Mouse (Mus musculus) urinary bladder, adult 18-20 months (tissue): ENCODE results near the gene Cend1.
"Not testable (repeated sequence)": the region's sequence is repeated elsewhere in the genome, so short reads cannot be mapped to it uniquely, and the experiment has no call there.

Experiments
- DNase-seq, 2 experiments: peaks; one replicate each; pipeline ENCODE4 v3.0.0; 2022; ENCODE audit warnings: low spot score in 2 of 2, mixed read lengths in 2 of 2

Cend1 gene

DNA sequence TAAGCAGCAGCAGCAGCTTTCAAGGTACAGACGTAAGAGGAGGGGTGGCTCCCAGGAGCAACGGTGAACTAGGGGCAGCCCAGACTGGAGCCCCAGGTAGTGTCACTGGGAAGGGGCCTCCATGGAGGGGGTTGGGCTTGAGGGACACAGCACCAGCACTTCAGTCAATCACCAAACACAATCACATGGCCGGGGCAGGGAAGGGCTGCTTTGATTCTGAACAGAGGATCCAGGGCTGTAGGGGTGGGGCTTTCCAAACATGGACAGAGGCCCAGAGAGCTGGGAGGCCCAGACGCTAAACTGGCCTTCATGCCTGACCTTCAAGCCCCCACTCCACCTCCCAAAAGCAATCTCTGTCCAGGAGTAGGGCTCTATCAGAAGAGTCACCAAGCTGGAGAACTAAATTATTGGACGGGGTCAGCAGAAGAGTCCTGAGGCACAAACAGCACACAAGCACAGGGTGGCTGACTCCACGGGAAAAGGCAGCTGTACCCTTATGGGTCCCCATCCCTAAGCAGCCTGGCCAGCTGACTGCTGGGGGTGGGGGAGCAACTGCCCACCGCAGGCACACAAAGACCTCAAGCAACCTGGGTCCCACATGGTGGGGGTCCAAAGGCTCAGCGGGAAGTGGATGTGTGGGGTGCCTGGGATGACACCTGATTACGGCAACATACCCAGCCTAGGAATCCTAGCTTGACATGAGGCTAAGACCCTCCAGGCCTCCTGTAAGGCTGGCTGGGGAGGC lies 721 bp upstream of the Cend1 start:
- DNase-seq, result no peak

DNA sequence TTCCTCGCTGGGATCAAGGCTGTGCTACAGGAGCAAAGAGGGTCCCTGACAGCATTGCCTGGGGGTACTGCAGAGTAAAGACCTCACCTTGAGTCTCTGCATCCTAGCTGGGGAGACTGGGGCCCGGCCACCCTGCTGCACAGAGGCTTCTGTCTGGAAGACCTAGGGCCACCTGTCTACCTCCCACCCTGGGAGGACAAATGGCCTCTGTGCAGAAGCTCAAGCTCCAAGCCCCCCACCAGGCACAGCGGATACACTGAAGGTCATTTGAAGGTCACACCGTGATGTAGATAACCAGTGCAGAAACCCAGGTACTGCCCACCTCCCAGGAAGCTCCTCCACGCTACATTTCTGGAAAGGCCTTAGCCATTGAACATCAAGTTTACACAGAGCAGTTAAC lies 590 bp downstream of the Cend1 start:
- no peak for DNase-seq

DNA sequence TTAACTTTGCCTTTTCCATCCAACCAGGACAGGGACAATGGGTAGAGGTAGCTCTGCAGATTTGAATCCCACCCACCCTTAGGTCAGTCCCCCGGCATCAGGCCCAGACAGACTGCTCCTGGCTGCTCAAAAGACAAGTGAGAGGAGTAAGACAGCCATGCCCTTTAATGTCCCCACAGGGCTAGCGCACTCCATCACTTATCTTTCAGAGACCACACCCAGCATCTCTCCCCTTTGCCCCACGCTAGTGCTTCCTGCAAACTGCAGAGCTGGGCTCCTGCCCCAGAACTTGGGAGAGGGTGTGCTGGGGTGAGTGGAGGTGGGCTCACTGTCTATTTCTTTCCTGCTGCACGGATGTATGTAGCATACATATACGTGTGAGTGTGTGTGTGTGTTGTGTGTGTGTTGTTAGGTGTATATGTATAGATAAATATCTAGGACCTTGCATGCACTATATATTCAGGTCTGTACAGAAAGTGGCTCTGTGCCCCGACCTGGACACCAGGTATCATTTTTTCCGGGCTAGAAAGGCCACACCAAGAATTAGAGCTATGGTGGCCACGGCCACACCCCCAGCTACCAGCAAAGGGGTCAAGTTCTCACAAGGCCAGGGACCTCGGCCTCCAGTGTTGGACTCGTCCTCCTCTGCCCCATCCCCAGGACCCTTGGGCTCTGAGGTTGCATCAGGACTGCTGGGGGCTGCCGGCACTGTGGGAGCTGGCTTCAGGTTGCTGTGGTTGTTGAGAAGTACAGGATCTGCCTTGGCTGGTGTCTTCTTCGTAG lies 2.2 kb downstream of the Cend1 start:
- DNase-seq, result no peak

DNA sequence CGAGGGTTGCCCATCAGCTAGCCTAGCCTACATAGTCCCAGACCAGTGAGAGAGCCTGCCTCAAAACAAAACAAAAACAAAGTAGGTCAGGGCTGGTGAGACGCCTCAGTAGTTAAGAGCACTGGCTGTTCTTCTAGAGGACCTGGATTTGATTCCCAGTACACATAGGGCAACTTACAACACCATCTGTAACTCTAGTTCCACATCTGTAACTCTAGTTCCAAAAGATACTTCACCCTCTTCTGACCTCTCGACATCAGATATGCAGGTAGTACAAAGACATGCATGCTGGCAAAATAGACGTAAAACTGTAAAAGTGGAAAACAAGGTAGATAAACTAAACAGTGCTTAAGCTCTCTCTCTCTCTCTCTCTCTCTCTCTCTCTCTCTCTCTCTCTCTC lies 5.5 kb downstream of the Cend1 start:
- no peak for DNase-seq

DNA sequence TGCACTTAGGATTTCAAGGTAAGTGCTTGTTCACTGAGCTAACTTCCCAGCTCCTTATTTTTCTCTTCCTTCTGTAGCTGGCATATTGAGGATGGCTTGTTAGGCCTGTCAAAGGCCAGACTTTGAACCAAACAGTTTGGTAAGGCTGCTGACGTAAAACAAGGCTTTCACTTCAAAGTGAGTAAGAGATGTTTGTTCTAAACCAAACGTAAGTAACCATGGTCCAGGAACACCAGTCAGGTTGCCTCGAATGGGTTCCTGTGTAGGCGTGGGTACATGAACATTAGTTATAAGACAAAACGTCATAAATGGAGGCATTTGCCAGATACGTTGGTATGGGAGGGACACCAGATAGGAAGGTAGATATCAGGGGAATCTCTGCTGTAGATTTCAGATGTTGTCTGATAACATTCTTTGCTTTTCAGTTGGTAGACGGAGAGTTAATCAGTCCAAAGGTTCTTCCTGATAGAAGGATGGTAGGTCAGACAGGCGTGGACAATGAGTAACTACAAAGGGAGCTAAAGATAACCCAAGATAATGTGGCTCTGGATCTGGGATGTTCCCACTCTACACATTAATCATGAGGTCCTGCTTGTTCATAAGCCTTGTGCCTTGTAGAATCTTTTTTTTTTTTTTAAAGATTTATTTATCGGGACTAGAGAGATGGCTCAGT lies 9.1 kb downstream of the Cend1 start:
- no peak for DNase-seq

DNA sequence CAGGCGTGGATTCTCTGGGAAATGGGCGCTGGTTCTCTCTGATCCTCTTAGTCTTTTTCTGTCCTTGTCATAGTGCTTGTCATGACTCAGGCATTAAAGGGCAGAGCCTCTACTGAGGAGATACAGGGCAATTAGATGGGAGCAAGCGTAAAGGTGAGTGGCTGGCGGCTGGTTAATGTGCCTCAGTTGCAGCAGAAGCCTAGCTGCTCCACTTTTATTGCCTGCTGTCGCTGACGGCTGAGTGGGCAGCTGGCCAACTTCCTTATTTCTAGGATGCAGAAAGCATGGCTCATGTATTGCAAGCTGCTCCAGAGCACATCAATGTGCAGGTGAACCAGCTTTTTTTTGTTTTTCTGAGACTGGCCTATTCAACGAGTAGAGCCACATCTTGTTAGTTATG lies 10.3 kb downstream of the Cend1 start:
- DNase-seq, result no peak

DNA sequence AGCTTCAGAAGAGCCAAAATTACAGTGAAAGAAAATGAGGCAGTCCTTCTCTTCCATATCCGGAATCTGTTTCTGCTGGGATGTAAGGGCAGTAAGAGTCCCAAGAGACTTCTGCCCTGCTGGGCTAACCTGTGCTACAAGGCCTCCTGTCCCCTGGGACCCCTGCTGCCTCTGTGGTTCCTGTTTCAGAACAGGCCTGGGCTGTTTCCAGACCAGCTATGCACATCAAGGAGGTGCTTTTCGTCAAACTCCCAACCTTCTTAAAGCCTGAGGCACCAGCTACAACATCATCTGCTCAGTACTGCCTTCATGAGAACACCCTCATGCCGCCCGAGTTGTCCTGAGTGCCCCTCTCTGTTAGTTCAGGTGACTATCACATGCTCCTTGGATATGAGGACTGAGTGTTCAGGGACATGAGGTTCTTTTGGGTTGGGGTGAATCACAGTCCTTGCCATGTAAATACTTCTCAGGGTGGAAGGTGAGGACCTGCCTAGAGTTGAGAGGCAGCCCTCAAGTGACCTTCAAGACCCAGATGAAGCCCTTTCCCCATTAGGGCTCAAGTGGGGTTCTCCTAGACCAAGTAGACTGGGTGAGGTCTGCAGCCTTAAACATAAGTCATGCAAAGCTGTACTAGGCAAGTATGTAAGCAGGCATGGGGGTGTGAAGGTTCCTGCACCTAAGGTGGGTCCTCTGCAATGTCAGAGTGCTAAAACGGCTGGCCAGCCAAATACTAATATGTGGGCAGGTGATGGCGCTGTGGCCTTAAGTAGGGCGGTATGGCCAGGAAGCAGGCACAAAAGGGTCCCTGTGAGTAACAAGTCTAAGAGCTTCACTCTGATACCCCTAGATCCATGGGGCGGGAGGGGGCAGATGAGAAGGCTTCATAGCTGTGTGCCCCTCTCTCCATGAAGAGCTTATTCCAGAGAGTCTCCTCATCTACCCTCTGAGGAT lies 11.3 kb downstream of the Cend1 start:
- no peak for DNase-seq

DNA sequence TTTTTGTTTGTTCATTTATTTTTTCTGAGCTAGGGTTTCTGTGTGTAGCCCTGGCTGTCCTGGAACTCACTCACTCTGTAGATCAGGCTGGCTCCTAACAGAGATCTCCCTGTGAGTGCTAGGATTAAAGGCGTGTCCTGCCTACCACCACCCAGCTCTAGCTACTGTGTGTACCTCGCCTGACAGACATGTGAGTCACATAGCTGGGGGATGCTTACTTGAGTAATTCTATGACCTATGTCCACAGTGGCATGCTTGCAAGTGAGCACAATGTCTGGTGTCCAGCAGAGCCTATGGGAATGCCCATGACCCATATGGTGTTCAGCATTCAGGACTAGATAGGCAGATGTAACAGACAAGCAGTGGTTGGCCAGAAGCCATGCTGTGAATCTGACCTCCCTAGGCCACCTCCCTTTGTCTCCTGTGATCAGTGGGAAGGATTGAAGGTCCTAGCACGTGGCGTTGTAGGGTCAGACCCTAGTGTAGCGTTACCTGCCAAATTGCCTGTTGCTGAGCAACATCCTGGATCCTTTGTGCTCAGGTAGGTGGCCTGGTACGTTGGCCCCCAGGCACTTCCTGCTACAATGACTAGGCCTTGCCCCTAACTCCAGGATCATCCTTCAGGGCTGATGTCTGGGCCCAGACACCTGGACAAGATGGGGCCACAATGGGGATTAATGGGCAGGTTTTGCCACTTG lies 13.0 kb downstream of the Cend1 start:
- no peak for DNase-seq

DNA sequence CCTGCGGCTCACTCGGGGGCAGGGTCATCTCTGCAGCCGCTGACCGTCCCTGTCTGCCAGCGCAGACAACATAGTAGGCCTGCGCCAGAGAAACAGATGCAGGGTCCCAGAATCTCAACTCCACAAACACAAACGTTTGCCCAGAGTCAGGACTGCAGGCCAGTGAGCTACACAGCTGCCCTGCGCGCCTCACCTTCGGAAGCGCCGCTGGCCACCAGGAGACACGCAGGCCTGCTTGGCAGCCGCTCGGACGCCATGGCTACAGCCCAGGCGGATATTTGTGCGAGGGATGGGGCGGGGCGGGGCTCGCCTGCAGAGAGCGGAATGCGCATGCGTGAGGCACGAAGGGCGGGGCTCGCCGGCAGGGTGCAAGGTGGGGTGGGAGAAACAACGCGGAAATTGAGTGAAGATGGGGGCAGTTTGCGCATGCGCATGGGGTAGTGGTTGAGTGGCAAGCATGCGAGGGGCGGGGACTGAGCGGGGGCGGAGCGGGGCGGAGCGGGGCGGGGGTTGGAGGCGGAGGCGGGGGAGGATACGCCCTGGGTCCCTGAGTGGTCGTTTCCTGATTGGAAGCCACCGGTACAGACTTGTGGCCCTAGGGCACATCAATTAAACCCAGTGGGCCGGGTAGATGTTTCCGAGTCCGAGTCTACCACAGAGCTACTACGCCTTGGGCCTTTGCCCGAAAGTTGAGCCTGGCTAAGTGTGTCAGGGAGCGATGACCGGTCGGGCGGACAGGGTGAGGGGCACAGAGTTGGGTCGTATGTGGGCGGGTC lies 15.3 kb downstream of the Cend1 start, which contains the start of gene Gatd1:
Gene Gatd1 (minus strand): TSS at position 328 of the 776 bp plus-strand sequence.
- DNase-seq, result peak; percentile 94 to 99

DNA sequence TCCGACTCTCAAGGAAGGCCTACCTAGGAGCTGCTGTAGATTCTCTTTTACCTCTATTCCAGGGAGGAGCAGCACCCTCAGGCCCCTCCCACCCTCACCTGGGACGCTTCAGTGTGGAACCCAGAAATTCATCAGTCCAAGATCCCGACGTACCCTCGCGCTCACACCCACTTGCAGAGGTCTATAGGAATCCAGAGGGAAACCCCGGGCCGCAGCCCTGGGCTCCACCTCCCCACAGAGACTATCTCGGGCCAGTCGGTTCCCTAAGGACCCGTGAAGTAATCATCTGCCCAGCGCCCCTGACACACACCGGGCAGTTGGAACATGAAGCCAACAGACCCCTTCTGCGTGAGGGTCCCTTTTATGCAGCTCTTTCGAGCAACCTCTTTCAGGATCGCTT lies 16.0 kb downstream of the Cend1 start:
- no peak for DNase-seq

DNA sequence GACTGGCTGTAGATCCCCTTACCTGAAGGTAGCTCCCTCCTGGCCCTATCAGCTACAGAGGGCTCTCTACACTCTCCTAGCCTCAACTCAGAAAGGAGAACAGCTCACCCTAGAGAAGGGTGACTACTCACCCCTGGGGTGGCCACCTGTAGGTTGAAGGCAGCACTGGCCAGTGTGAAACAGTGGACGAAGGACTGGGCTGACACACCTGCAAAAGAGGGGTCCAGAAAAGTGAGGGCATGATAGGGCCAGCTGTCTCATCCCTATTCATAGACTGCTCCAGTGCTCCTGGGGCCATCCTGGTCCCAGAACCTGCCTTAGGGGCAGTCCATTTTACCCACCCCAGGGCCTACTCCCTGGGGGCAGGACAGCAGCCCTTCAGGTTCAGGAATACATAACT lies 17.6 kb downstream of the Cend1 start:
- DNase-seq, result no peak

DNA sequence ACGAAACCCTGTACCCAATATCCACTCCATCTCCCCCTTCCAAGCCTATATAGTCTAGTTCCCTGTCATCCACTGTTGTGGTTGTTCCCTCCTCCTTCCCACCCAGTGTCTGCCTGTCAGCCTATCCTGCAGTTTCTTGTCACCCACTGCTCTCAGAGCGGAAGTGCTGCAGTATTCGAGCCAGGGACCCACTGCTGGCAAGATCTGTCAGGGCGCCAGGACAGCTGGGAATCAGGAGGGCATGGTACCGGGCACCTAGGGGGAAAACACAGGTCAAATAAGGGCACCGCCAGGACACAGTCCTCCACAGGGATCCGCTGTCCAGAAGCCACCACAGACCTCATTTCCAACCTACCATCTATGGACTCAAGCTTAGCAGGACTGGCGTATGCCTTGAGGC lies 18.7 kb downstream of the Cend1 start:
- DNase-seq, result no peak

DNA sequence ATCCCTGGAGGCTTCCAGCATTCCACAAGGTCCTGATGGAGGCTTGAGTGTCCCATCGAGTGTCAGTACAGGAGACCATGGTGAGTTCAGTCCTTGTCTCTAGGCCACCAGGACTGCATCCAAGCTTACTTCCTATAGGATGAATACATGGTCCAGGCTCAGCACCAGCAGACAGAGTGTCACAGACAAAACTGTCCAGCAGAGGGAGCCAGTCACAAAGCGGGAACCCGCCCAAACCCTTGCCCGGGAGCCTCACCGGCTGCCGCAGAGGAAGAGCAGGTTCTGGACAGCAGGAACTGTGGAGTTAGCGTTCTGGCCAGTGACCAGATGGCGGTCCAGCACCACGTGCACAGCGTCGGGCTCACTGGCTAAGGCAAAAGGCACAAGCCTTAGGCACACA lies 20.5 kb downstream of the Cend1 start:
- peak; percentile 76 for DNase-seq

DNA sequence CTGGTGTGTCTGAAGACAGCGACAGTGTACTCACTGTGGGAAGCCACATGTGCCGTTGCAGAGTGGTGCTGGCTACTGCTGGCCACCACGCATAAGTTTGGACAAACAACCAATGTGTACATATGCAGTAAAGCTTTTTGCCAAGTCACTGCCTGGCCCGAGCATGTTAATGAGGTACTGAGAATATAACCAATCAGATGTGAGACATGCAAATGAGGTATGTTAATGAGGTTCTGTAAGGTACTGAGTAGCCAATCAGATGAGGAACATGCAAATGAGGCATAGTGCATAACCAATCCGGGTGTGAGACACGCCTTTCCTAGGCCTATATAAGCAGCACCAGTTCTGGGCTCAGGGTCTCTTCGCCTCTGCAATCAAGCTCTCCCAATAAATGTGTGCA lies 21.6 kb downstream of the Cend1 start:
- DNase-seq, result not testable (repeated sequence)

DNA sequence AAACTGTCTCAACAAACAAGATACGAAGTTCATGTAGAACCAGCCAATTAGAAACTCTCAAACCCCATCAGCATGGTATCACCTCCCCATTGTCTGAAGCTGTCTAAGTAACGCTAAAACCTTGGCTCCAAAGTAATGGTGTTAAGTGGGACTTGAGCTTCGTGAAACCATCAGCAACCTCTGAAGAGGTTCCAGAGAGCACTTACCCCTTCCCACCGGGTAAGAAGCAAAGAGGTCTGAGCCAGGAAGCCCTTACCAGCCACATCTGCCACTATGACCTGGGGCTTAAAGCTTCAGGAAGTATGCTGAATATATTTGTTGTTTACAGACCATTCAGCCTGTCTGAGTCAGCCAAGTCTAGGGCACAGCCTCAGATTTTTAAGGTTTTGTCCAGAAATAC lies 23.8 kb downstream of the Cend1 start:
- no peak for DNase-seq

DNA sequence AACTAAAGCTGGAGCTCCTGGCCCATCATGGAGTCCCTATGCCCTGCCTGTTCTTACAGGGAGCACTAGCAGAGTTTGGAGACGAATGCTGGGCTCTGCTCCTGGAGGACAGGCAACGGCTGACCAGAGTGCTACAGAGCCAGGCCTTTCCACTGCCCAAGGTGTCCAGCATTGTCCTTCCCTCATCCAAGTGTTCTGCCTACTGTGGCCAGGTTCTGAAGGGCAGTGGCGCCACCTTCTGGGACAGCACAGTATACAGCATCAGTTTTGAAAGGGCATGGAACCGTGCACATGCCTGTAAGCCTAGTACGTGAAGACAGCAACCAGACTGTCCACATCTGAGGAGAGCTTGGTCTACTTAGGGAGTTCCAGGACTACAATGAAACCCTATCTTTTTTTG lies 26.0 kb downstream of the Cend1 start:
- peak in 1 of 2 experiments; percentile 51 for DNase-seq

DNA sequence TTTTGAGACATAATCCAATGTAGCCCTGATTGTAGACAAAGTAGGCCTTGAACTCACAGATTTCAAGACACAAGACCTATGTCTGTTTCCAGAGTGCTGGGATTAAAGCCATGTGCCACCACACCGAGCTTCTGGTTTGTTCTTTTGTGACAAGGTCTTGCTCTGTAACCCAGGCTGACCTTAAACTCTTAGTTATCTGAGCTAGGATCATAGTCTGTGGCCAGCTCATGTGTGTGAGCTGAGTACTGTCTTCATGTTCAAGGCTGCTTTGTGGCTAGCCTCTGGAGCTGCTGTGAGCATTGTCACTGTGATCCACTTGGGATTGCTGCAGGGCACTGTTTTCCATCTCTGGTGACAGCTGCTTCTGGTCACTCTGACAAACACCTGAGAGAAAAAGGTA lies 33.9 kb downstream of the Cend1 start:
- no peak for DNase-seq

DNA sequence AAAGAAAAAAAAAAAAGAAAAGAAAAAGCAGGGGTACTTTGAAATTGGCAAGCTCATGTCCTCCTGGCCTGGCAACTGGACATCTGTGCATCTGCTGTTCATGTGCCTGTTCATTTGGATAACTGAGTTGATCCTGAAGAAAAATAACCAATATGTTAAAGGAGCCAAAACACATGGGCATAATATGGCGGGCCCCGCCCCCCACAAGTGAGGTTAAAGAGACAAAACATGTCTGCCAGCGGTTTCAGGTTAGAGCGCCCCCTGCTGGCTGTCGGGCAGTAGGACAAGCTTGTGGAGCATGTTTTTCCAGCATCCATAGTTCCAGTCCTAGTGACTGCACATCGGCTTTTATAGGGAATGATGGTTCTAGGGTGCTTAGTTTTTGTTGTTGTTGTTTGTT lies 34.5 kb downstream of the Cend1 start:
- peak in 1 of 2 experiments; percentile 13 for DNase-seq

DNA sequence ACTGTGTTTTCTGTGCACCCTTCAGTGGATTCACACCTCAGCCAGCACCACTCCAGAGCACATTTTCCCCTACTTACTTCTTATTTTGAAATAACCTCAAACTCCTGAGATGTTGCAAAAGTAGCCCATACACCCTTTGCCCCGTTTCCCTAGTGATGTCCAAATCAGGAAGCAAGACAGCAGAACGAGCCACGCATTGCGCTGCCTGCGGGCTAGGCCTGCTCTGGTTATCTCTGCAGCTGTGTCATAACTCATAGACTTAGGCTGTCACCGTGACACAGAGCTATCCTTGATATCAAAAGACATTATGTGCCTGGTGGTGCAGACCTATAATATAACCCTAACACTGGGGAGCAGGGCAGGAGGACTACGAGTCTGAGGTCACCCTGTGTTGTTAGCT lies 35.1 kb downstream of the Cend1 start:
- no peak for DNase-seq

DNA sequence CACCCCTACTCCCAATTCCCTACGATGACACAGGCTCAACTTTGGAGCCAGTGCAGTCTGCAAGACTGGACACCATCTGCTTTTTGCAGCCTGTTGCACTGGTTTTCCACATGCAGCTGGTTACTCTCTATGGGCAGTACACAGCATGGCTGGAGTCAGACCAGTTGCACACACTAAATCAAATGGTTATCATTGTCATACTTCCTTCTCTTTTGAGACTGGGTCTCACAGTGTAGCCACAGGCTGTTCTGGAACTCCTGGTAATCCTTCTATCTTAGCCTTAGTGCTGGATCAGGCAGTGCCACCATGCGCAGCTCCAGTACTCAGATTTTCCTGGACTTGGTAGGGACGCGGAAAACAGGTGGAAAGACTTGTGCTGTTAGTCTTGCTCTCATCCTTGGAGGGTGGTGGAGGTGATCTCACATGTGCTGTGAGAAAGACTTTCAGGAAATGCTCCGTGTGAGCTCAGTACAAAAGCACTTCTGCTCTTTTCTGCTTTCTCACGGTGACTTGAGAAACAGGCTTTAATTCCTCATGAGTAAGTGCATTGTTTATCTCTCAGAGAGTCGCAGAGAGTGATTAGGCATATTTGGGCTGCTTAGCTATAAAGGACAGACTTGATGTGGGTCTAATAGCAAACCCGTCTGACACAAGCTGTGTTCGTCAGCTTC lies 36.6 kb downstream of the Cend1 start:
- DNase-seq, result no peak
